Mouse (Mus musculus) hindbrain, embryonic 10.5 days (tissue): ENCODE data around the gene Vmn1r53. TPM values are rescaled to one million over a fixed set of nuclear protein-coding genes. Genes with fewer than 3 reads are reported as not detected.
"Not testable (repeated sequence)": the region's sequence is repeated elsewhere in the genome, so short reads cannot be mapped to it uniquely, and the experiment has no call there.

Source experiments
- DNase-seq: peaks from one replicate; pipeline ENCODE4 v3.0.0-alpha.2; 2017; ENCODE audit warnings: low spot score
- H3K27ac ChIP-seq: fragments of 300-500 bp; sonication (generic); 2 replicates; pipeline ENCODE4 v1.5.1; 2016; ENCODE audit warnings: mild to moderate bottlenecking, moderate library complexity
- H3K27me3 ChIP-seq: fragments of 300-500 bp; sonication (generic); 2 replicates; pipeline ENCODE4 v1.6.1; 2016; ENCODE audit warnings: mild to moderate bottlenecking; ENCODE audit not compliant: poor library complexity, insufficient read depth, severe bottlenecking
- H3K36me3 ChIP-seq: fragments of 300-500 bp; sonication (generic); 2 replicates; pipeline ENCODE4 v1.6.1; 2016; ENCODE audit warnings: mild to moderate bottlenecking, moderate library complexity
- H3K4me1 ChIP-seq: fragments of 300-500 bp; sonication (generic); replicated peaks from 2 replicates; pipeline ENCODE4 v1.6.1; 2016; ENCODE audit warnings: mild to moderate bottlenecking
- H3K4me3 ChIP-seq: fragments of 300-500 bp; sonication (generic); 2 replicates; pipeline ENCODE4 v1.5.1; 2016; ENCODE audit warnings: mild to moderate bottlenecking, moderate library complexity
- H3K9me3 ChIP-seq: fragments of 300-500 bp; sonication (generic); 2 replicates; pipeline ENCODE4 v1.6.1; 2016; ENCODE audit warnings: mild to moderate bottlenecking, moderate library complexity
- WGBS: fragments of 180-500 bp; shearing (Covaris S2); methylation state at CpG from one replicate; pipeline ENCODE4 v1.1.7; 2016; 5-methylcytosine and 5-hydroxymethylcytosine counted together
- polyA plus RNA-seq: library from polyadenylated mRNA; unstranded; fragments of >200 nt; fragmentation: Nextera tagmentation; extraction: Ambion mirVana; gene quantifications from 2 replicates; pipeline ENCODE4 v1.2.1, GENCODE M21; 2016

Vmn1r53 gene
- not detected in 2 replicates for polyA plus RNA-seq

DNA sequence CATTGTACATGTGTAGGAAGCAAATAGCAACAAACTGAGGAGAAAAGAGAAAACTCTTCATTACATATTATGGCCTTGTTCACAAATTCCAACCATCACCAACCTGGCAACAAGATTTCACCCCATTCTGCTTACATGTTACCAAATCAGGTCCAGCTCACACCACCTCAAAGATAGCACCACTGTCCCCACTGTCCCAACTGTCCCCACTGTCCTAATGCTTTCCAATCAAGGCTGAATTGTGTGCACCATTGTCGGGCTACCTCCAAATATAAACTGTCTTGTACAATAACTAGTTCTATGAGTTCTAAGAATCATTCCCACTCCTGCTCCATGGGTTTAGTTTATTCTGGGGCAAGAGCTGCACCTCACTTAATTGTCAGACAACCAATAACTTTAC is at the start of gene Vmn1r53:
Gene Vmn1r53 (minus strand): TSS at position 101 of the 400 bp plus-strand sequence.
- no peak for DNase-seq
- peaks cover 18% of the 10 kb centered on the region; the same call in 1 of the 2 replicates for H3K9me3 ChIP-seq
- H3K4me1 ChIP-seq, result no peaks in the 10 kb centered on the region
- H3K27ac ChIP-seq, result no peak within 1 kb of the TSS
- no peaks in the 10 kb centered on the region for H3K27me3 ChIP-seq
- no peak within 1 kb of the TSS for H3K4me3 ChIP-seq
- WGBS, result 89% methylated on average over 1 of the region's 1 CpGs
- no peaks in the 10 kb centered on the region for H3K36me3 ChIP-seq

DNA sequence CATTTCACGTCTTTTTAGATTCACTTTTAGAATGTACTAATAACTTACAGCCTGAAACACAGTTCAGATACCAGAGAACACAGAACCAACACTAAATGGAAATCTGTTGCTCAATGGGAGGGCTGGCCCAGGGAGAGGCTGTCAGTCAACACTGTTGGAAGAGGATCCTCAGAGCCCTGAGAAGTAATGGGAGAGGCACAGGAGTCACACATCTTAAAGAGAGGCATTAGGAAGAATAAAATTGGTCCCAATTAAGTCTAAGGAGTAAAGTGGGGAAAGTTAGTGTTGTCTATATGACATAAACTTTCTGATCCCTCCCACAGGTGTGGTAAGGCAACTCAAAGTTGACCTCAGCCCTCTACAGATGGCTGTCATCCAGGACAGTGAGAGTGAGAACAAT is 21.8 kb upstream of the Vmn1r53 start, which contains the start of gene Vmn1r54:
Gene Vmn1r54 (plus strand): TSS at position 301 of the 400 bp plus-strand sequence.
- 71% methylated on average over 1 of the region's 1 CpGs for WGBS

DNA sequence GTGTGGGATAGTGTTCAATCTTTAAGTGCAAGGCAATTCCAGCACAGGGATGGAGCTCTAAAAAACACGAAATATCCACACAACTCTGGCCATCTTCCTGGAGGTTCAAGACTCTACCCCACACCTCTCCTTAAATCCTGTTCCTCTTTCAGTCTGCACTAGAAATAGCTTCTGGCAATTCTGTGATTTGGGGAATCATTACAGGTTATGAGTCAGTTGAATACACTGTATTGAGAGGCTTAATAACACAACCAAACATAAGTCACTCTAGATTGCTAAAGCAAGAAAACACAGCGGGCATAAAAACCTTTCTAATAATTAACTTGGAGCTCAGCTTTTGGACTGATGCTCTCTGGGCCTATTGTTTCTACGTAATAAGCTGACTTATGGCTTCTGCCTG is 19.8 kb upstream of the Vmn1r53 start:
- Histone ChIP-seq H3K4me3 (no peak overlapping the region), H3K36me3 (no peaks in the 10 kb centered on the region), H3K9me3 (no peaks in the 10 kb centered on the region), H3K27ac (no peak overlapping the region), H3K27me3 (no peaks in the 10 kb centered on the region), H3K4me1 (no peaks in the 10 kb centered on the region)
- 84% methylated on average over 3 of the region's 3 CpGs for WGBS
- DNase-seq, result no peak

More for the DNA sequence above, 21.8 kb upstream of the Vmn1r53 start, which contains the start of gene Vmn1r54:
- H3K4me1 ChIP-seq, result no peaks in the 10 kb centered on the region
- DNase-seq, result no peak
- no peak within 1 kb of the TSS for H3K4me3 ChIP-seq
- no peaks in the 10 kb centered on the region for H3K9me3 ChIP-seq
- H3K27ac ChIP-seq, result no peak within 1 kb of the TSS
- no peaks in the 10 kb centered on the region for H3K27me3 ChIP-seq
- H3K36me3 ChIP-seq, result no peaks in the 10 kb centered on the region

DNA sequence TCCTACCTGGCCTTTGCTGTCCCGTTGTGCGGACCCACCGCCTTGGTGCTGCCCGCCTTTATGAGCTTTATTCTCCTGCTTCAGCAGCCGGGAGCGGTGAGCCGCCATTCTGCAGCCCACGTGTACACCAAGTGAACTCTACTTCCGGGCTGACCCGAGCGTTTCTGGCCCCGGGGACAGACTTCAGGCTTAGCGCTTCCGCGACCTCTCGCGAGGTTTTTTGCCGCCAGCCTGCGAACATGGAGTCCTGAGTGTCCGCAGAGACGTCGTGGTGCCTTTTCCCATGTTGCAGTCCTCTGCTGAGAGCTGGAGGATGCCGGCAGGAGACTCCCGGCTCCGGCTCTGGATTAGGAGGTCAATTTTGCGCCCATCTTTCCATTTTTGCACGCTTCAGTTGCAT is 8.4 kb upstream of the Vmn1r53 start:
- no peak overlapping the region for H3K27ac ChIP-seq
- no peaks in the 10 kb centered on the region for H3K27me3 ChIP-seq
- no peak for DNase-seq
- no peaks in the 10 kb centered on the region for H3K4me1 ChIP-seq
- peaks cover 25% of the 10 kb centered on the region for H3K9me3 ChIP-seq
- H3K36me3 ChIP-seq, result no peaks in the 10 kb centered on the region
- H3K4me3 ChIP-seq, result no peak overlapping the region
- WGBS, result 65% methylated on average over 27 of the region's 27 CpGs

DNA sequence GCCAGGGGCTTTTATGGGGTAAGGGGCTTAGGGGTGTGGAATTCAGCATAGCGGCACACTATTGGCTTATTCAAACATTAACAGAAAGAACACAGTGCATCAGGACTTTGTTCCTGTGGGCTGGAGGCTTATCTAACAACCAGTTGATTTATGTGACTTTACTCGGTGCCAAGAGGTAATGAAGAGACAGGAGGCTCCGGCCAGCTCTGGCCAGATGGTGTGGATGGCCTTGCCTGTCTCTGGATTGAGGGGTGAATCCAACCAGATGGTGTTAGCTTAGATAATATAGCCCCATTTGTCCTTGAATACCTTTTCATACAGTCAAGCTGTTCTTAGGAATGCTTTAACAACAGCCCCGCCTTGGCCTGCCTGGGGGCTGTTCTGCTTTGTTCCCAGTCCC is 7.9 kb upstream of the Vmn1r53 start:
- H3K4me1 ChIP-seq, H3K4me3 ChIP-seq, H3K27me3 ChIP-seq, H3K36me3 ChIP-seq, DNase-seq, H3K27ac ChIP-seq: not testable (repeated sequence)
- WGBS, result 90% methylated on average over 4 of the region's 4 CpGs
- peaks cover 25% of the 10 kb centered on the region for H3K9me3 ChIP-seq

DNA sequence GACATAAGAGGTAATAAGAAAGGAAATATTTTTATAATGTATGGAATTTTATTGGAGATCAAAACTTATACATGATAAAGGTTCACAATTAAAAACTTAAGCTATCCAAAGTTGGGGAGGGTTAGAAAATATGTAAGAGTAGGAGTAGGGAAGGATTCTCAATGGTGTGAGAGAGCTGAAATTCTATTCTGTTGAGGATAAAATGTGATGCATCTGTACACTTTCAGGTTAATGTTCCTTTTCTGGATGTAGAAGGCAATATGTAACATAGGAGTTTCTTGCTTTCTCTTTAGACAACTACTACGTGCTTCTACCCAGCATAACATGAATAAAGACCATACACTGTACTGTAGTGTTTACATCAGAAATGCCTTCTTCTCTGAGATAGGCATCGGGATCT is 21.7 kb downstream of the Vmn1r53 start, which contains the start of gene V1ra8:
Gene V1ra8 (plus strand): TSS at position 301 of the 400 bp plus-strand sequence.
- H3K27me3 ChIP-seq, DNase-seq, H3K9me3 ChIP-seq, H3K36me3 ChIP-seq, H3K4me1 ChIP-seq, H3K4me3 ChIP-seq, H3K27ac ChIP-seq: not testable (repeated sequence)
- 87% methylated on average over 2 of the region's 2 CpGs for WGBS

DNA sequence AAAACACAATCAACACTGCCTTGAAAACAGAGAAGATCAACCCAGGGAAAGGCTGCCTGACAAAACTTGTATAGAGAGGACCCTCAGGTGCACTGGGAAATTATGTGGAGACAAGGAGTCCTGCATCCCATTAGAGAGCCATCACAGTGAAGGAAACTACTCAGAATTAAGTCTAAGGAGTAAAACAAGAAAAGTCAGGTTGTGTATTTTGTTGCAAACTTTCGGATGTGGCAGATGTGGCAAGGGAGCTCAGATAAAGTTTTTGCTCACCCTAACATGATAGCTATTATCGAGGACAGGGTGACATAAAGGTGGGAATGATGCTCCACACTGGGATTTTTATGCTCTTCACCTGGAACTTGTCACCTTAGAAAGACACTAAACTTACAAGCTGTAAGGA is 49.7 kb downstream of the Vmn1r53 start, which contains the start of gene Vmn1r52:
Gene Vmn1r52 (plus strand): TSS at position 301 of the 400 bp plus-strand sequence.
- 0 out of 2 replicates have a peak, but pooled peaks cover 2% of the 10 kb centered on the region for H3K9me3 ChIP-seq
- no peak within 1 kb of the TSS for H3K27ac ChIP-seq
- 77% methylated on average over 2 of the region's 2 CpGs for WGBS
- H3K27me3 ChIP-seq, result no peaks in the 10 kb centered on the region
- H3K4me3 ChIP-seq, result no peak within 1 kb of the TSS
- DNase-seq, result no peak
- H3K36me3 ChIP-seq, result no peaks in the 10 kb centered on the region
- H3K4me1 ChIP-seq, result no peaks in the 10 kb centered on the region

Other genes with a start within 250 kb of the Vmn1r53 start
- gene Vmn1r47, start 208.3 kb downstream of the Vmn1r53 start, polyA plus RNA-seq, result not detected in 2 replicates
- gene Vmn1r48, start 187.6 kb downstream of the Vmn1r53 start, polyA plus RNA-seq, result not detected in 2 replicates
- gene Vmn1r49, start 145.9 kb downstream of the Vmn1r53 start, polyA plus RNA-seq, result not detected in 2 replicates
- not detected in 2 replicates for gene Vmn1r50, start 123.0 kb downstream of the Vmn1r53 start, polyA plus RNA-seq
- gene Vmn1r51, start 101.8 kb downstream of the Vmn1r53 start, polyA plus RNA-seq, result not detected in 2 replicates
- gene Vmn1r52, start 49.6 kb downstream of the Vmn1r53 start, polyA plus RNA-seq, result not detected in 2 replicates
- gene V1ra8, start 21.6 kb downstream of the Vmn1r53 start, polyA plus RNA-seq, result not detected in 2 replicates
- not detected in 2 replicates for gene Vmn1r54, start 21.9 kb upstream of the Vmn1r53 start, polyA plus RNA-seq
- gene BC048671, start 76.8 kb upstream of the Vmn1r53 start, polyA plus RNA-seq, result not detected in 2 replicates
- not detected in 2 replicates for gene Chst13, start 100.7 kb upstream of the Vmn1r53 start, polyA plus RNA-seq
- not detected in 2 replicates for gene Uroc1, start 108.8 kb upstream of the Vmn1r53 start, polyA plus RNA-seq
- gene Zxdc, start 145.1 kb upstream of the Vmn1r53 start, polyA plus RNA-seq, result 5.8 and 8.4 TPM in 2 replicates
- gene Cfap100, start 204.4 kb upstream of the Vmn1r53 start, polyA plus RNA-seq, result 1.2 and 2.0 TPM in 2 replicates
- gene Klf15, start 238.1 kb upstream of the Vmn1r53 start, polyA plus RNA-seq, result 4.1 and 4.9 TPM in 2 replicates